Mouse (Mus musculus) megakaryocyte-erythroid progenitor cell, adult 5-6 weeks (primary cell): Measurements from ENCODE around the gene Nr1d1. TPM values are rescaled to one million over a fixed set of nuclear protein-coding genes. Genes with fewer than 3 reads are reported as not detected.

Source experiments
- total RNA-seq, 2 experiments: library from RNA; stranded (forward) in 1 of 2; stranded (reverse) in 1 of 2; fragments of 200-1000, 215-1000 nt in 1 of 2; fragments of >200 nt in 1 of 2; fragmentation: Nextera tagmentation in 1 of 2; gene quantifications; 2 replicates each; pipeline ENCODE4 v1.2.3; 2014 to 2017

The Nr1d1 gene
- total RNA-seq, 2 experiments from 2014 or later, result 1.3 to 8.0 TPM

Other genes starting within 250 kb of the Nr1d1 start
- gene Ikzf3, start 229.3 kb downstream of the Nr1d1 start, total RNA-seq (2014; fragmentation: Nextera tagmentation), result 3.1 and 12.1 TPM in 2 replicates
- 0.46 and 1.9 TPM in 2 replicates for gene Ikzf3, start 229.3 kb downstream of the Nr1d1 start, total RNA-seq (2017)
- gene Zpbp2, start 224.2 kb downstream of the Nr1d1 start, total RNA-seq (2014; fragmentation: Nextera tagmentation), result 5.0 TPM in 1 of 2 replicates, not detected in the other
- 0.99 TPM in 1 of 2 replicates, not detected in the other for gene Zpbp2, start 224.2 kb downstream of the Nr1d1 start, total RNA-seq (2017)
- gene Ormdl3, start 188.0 kb downstream of the Nr1d1 start, total RNA-seq (2014; fragmentation: Nextera tagmentation), result 28.3 and 38.6 TPM in 2 replicates
- gene Ormdl3, start 188.0 kb downstream of the Nr1d1 start, total RNA-seq (2017), result 20.7 and 21.7 TPM in 2 replicates
- not detected in 2 replicates for gene Lrrc3c, start 177.0 kb downstream of the Nr1d1 start, total RNA-seq (2014; fragmentation: Nextera tagmentation)
- not detected in 2 replicates for gene Lrrc3c, start 177.0 kb downstream of the Nr1d1 start, total RNA-seq (2017)
- 1.1 TPM in 1 of 2 replicates, not detected in the other for gene Gm12355, start 149.7 kb downstream of the Nr1d1 start, total RNA-seq (2014; fragmentation: Nextera tagmentation)
- gene Gm12355, start 149.7 kb downstream of the Nr1d1 start, total RNA-seq (2017), result 1.4 and 3.9 TPM in 2 replicates
- gene Gsdma3, start 149.0 kb downstream of the Nr1d1 start, total RNA-seq (2014; fragmentation: Nextera tagmentation), result not detected in 2 replicates
- gene Gsdma3, start 149.0 kb downstream of the Nr1d1 start, total RNA-seq (2017), result not detected in 2 replicates
- gene Gsdma2, start 128.6 kb downstream of the Nr1d1 start, total RNA-seq (2014; fragmentation: Nextera tagmentation), result not detected in 2 replicates
- gene Gsdma2, start 128.6 kb downstream of the Nr1d1 start, total RNA-seq (2017), result not detected in 2 replicates
- not detected in 2 replicates for gene Gsdma, start 111.0 kb downstream of the Nr1d1 start, total RNA-seq (2014; fragmentation: Nextera tagmentation)
- 0.42 and 0.57 TPM in 2 replicates for gene Gsdma, start 111.0 kb downstream of the Nr1d1 start, total RNA-seq (2017)
- 117 and 124 TPM in 2 replicates for gene Psmd3, start 92.8 kb downstream of the Nr1d1 start, total RNA-seq (2014; fragmentation: Nextera tagmentation)
- gene Psmd3, start 92.8 kb downstream of the Nr1d1 start, total RNA-seq (2017), result 84.5 and 117 TPM in 2 replicates
- not detected in 2 replicates for gene Csf3, start 74.1 kb downstream of the Nr1d1 start, total RNA-seq (2014; fragmentation: Nextera tagmentation)
- gene Csf3, start 74.1 kb downstream of the Nr1d1 start, total RNA-seq (2017), result not detected in 2 replicates
- 62.2 and 78.6 TPM in 2 replicates for gene Med24, start 45.9 kb downstream of the Nr1d1 start, total RNA-seq (2014; fragmentation: Nextera tagmentation)
- gene Med24, start 45.9 kb downstream of the Nr1d1 start, total RNA-seq (2017), result 30.1 and 42.7 TPM in 2 replicates
- gene Thra, start 34.7 kb downstream of the Nr1d1 start, total RNA-seq (2014; fragmentation: Nextera tagmentation), result 47.5 and 51.0 TPM in 2 replicates
- gene Thra, start 34.7 kb downstream of the Nr1d1 start, total RNA-seq (2017), result 20.4 and 23.3 TPM in 2 replicates
- 58.6 and 74.8 TPM in 2 replicates for gene Msl1, start 20.2 kb upstream of the Nr1d1 start, total RNA-seq (2014; fragmentation: Nextera tagmentation)
- gene Msl1, start 20.2 kb upstream of the Nr1d1 start, total RNA-seq (2017), result 57.8 and 68.3 TPM in 2 replicates
- 47.6 and 51.8 TPM in 2 replicates for gene Casc3, start 29.6 kb upstream of the Nr1d1 start, total RNA-seq (2014; fragmentation: Nextera tagmentation)
- 37.4 and 53.5 TPM in 2 replicates for gene Casc3, start 29.6 kb upstream of the Nr1d1 start, total RNA-seq (2017)
- 2.2 TPM in 1 of 2 replicates, not detected in the other for gene Rapgefl1, start 61.5 kb upstream of the Nr1d1 start, total RNA-seq (2014; fragmentation: Nextera tagmentation)
- 1.7 TPM in 1 of 2 replicates, not detected in the other for gene Rapgefl1, start 61.5 kb upstream of the Nr1d1 start, total RNA-seq (2017)
- 23.5 and 26.9 TPM in 2 replicates for gene Wipf2, start 88.3 kb upstream of the Nr1d1 start, total RNA-seq (2014; fragmentation: Nextera tagmentation)
- gene Wipf2, start 88.3 kb upstream of the Nr1d1 start, total RNA-seq (2017), result 3.6 and 4.4 TPM in 2 replicates
- 85.0 and 101 TPM in 2 replicates for gene Cdc6, start 132.5 kb upstream of the Nr1d1 start, total RNA-seq (2014; fragmentation: Nextera tagmentation)
- gene Cdc6, start 132.5 kb upstream of the Nr1d1 start, total RNA-seq (2017), result 67.8 and 78.7 TPM in 2 replicates
- 7.8 and 15.9 TPM in 2 replicates for gene Rara, start 152.5 kb upstream of the Nr1d1 start, total RNA-seq (2014; fragmentation: Nextera tagmentation)
- 2.2 and 3.0 TPM in 2 replicates for gene Rara, start 152.5 kb upstream of the Nr1d1 start, total RNA-seq (2017)
- not detected in 2 replicates for gene Gjd3, start 207.7 kb upstream of the Nr1d1 start, total RNA-seq (2014; fragmentation: Nextera tagmentation)
- not detected in 2 replicates for gene Gjd3, start 207.7 kb upstream of the Nr1d1 start, total RNA-seq (2017)
- gene Top2a, start 248.9 kb upstream of the Nr1d1 start, total RNA-seq (2014; fragmentation: Nextera tagmentation), result 363 and 371 TPM in 2 replicates
- 444 and 492 TPM in 2 replicates for gene Top2a, start 248.9 kb upstream of the Nr1d1 start, total RNA-seq (2017)